Mouse (Mus musculus) lung, adult 18-20 months (tissue): Measurements from ENCODE around the gene Galr3.
"Not testable (repeated sequence)": the region's sequence is repeated elsewhere in the genome, so short reads cannot be mapped to it uniquely, and the experiment has no call there.

Source experiments
- DNase-seq, 2 experiments: peaks; one replicate each; pipeline ENCODE4 v3.0.0; 2022; ENCODE audit warnings: mixed read lengths in 2 of 2

Galr3 gene

DNA sequence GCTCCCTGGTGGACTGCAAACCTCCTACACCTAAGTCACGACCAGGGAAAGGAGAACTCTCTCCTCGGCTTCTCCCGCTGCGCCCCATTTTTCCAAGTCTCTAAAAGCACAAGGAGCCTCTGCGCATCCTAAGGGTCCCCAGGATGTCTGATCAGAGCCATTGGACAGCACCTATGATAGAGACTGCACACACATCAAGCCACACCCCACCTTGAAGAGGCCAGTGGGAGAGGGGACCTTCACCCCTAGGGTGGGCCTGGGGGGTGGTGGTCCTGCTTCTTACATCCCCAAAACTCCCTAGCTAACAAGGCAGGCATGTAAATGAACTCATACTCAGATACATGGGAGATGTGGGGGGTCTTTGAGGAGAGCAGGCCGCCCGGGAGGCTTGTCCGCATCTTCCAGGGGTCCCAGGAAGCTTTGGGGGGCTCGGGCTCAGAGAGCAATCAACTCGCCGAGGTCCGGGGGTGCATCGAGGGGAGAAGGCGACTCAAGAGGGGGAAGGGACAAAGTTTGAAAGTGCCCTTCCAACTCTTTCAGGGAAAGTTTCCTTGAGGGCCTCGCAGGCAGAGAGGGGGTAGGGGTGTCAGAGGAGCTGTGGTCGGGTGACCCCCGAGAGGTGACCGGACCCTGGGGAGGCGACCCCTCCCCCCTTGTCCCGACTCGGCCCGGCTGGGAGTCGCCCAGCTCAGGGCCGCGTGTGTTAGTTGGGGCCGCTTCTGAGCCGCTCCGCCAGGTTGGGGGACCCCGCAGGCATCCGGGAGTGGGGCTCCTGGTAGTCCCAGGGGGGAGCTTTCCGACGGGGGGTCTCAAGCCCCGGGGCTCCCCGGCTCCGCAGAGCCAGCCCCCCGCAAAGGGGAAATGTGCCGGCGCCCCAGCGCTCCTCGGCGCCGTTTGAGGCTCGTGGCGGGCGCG is 14.1 kb upstream of the Galr3 start:
- no peak for DNase-seq

DNA sequence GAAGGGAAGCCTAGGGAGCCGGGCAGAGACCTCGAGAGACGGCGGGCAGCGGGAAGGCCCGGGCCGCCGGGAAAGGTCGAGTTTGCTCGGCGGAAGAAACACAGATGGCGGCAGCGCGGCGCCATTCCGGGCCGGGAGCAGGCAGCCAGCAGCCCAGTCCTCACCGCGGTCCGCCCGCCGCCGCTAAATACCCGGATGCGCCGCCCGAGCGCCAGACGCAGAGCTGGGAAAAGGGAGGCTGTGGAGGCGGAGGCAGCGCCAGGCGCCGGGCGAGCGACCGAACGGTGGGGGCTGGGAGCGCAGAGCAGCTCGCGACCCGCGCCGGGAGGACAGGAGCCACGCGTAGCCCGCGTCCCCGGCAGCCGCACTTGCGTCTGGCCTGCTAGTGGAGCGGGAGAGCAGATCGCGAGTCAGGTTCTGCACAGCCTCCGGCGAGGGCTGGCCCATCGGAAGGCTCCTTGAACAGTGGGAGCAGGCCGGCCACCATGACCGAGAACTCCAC is 13.4 kb upstream of the Galr3 start, which contains the start of gene H1f0:
Gene H1f0, plus strand, starts transcription at position 214 of the 502 bp plus-strand sequence.
- peak; percentile 91 to 94 for DNase-seq

DNA sequence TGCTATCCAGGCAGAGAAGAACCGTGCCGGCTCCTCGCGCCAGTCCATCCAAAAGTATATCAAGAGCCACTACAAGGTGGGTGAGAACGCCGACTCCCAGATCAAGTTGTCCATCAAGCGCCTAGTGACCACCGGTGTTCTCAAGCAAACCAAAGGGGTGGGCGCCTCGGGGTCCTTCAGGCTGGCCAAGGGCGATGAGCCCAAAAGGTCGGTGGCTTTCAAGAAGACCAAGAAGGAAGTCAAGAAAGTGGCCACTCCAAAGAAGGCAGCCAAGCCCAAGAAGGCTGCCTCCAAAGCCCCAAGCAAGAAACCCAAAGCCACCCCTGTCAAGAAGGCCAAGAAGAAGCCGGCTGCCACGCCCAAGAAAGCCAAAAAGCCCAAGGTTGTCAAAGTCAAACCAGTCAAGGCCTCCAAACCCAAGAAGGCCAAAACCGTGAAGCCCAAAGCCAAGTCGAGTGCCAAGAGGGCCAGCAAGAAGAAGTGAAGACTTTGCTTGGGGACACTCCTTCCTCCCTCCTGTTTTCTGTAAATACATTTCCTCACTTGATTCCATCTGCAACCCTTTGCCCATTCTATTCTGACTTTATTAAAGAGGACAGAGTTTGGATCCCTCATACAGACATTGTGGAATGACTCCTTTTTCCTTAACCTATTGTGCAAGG is 12.7 kb upstream of the Galr3 start:
- DNase-seq, result no peak

DNA sequence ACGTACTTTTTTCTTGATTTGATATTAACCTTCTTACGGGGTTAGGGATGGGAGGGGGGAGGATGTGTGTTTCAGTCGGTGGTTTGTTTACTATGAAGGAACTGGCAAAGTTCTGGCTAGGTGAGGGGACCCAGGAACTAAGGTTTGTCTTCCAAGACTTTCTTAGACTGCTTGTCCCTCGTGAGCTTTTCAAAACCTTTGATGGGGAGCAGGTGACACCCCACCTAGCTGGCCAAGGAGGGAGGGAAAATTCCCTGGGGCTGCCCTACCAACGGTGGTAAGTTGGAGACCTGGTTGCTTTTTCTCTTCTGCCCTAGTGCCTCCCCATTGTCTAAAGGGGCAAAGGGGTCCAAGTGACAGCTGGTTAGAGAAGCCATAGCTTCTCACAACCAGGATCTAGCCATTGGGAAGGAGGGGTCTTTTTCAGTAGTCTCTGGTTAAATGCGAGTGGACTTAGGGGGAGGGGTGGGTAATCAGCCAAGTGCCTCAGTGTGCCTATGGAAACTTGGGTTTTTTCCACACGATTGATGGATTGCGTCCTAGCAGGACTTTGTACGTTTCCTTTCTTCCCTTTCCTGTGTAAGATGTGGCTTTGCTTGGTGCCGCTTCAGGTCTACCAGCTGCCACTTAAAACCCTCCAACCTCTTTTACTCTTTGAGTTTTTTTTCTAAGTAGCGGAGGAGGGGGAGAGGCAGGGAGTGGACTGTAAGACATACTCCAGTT is 12.0 kb upstream of the Galr3 start:
- no peak for DNase-seq

DNA sequence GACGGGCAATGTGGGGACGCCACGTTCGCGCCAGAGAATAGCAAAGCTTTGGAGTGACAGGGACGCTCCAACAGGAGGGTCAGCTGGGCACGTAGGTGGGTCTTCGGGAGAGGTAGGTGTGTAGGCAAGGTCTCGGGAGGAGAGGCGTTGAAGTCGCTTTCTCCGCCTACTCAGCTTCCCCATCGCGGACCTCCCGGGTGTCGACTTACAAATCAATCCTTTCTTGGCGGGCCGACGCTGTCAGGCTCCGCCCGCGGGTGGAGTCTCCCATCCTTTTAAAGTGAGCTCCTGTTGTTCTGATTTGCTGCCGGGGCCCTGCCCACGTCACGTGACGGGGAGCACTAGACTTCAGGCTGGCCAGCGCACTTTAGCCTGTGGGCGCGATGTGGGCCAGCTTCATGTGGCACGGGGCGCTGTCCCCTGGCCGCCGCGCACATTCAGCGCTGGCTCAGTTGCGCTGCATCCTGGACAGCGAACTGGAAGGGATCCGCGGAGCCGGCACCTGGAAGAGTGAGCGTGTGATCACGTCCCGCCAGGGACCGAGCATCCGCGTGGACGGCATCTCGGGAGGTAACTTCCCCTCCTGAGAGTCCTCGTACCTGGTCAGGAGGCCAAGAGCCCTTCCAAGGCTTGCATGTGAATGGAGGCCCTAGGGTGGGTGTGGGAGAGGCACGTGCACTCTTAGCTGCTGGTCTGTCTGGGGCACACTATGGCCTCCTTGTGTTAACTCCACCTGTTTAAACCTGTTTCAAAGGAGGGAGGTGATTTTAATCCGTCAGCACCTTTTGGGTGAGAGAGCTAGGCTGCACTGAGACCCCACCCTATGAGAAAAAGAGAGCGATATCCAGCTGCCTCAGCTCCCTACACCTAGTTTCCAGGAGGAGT is 10.9 kb upstream of the Galr3 start:
- DNase-seq, result peak; percentile 94 to 95

DNA sequence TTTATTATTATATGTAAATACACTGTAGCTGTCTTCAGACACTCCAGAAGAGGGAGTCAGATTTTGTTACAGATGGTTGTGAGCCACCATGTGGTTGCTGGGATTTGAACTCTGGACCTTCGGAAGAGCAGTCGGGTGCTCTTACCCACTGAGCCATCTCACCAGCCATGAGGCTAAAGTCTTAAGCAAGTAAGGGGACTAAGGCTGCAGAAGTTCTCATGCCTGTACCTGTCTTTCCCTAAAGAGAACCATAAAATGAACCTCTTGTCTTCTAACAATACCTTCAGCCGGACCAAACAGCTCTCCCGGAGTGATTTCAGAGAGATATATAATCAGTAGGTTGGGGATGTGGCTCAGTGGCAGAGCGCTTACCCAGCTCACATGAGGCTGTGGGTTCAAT is 9.8 kb upstream of the Galr3 start:
- DNase-seq, result not testable (repeated sequence)

DNA sequence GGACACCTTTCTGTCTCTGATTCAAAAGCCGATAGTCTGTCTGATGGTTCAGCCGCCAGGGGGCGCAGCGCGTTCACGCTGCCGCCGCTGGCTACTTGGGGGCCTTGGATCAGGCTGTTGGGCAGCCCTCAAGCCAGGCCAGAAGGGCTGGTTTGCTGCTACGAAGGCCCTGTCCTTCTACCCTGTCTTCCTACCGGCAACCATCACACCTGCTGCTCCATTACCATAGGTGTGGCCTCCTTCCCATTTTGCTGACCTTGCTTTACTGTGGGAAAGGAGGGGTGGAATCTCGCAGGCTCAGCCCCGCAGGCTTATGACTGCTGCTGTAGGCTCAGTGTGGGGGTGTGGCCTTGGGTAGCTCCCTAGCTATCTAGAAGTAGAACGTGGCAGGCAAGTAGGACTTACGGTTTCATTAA is 3.8 kb upstream of the Galr3 start:
- DNase-seq, result peak; percentile 57 to 70

DNA sequence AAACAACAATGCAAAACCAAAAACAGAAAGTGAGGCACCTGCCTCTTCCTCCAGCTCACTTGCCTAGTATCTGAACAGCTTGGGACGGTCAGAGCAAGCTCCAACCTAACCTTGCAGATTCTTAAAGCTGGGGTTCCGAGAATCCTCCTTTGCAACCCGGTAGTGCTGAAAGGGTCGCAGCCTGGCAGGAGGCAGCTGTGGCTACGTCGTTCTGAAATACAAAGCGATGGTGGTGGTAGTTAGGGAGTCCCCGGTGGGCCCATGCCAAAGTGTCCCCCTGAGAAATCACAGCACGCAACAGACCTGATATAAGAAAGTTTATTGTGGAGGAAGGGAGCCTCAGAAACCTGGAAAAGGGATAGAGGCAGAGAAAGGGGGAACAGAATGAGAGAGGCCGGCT is 3.4 kb upstream of the Galr3 start:
- DNase-seq, result no peak

DNA sequence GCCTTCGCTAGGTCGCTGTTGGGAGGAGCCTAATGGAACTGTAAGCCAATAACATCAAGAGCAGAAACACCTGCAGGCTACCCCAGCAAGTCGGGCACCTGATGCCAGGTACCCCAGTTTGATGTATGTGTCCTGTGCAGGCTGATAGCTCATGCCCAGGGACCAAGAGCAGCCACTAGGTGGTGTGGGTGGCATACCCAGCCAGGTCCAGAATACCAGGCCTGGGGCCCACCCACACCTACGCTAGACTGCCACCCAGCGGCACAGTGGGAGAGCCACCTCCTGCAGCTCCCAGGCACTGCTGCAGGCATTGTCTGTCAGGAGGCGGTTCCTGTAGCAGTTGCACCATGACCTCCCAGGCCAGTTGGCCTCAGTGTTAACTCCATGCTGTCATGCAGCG is 2.8 kb upstream of the Galr3 start:
- DNase-seq, result peak; percentile 87 to 90

DNA sequence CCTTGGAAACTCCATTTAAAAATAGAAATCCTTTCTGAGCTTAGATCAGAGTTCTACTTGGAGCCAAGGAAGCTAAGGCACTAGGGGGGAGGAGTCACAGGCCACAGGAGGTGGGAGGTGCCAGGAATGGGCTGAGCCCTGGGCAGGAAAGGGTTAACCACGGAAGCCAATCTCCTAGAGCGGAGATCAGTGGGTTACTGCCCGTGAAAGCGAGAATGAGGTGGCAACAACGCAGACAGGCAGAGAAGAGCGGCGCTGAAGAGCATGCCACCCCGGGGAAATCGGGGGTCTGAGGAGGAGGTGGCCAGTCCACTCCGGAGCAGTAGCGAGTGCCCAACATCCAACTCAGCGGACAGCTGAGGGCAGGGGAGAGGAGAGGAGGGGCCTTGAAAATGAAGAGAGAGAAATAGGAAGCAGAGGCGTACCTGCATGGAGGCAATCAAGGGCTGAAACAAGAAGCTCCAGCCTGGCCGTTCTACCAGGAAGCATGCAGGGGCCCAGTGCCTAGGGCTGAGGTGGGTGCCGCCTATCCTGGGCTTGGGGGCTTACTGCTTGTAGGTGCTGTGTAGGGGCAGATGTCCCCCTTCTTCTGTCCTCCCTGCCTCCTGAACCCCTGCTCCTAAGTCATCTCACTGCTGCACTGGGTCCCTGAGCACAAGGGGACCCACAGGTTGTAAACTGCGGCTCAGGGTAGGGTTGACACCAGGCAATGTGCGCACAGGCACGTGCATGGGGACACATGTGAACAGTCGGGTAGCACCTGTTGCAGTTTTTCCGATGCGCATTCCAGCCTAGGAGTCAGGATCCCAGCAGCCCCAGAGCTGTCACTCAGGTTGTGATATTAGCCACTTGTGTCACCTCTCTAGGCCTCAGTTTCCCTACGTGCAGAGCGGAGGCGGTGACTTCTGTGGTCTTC is 926 bp upstream of the Galr3 start:
- DNase-seq, result no peak

DNA sequence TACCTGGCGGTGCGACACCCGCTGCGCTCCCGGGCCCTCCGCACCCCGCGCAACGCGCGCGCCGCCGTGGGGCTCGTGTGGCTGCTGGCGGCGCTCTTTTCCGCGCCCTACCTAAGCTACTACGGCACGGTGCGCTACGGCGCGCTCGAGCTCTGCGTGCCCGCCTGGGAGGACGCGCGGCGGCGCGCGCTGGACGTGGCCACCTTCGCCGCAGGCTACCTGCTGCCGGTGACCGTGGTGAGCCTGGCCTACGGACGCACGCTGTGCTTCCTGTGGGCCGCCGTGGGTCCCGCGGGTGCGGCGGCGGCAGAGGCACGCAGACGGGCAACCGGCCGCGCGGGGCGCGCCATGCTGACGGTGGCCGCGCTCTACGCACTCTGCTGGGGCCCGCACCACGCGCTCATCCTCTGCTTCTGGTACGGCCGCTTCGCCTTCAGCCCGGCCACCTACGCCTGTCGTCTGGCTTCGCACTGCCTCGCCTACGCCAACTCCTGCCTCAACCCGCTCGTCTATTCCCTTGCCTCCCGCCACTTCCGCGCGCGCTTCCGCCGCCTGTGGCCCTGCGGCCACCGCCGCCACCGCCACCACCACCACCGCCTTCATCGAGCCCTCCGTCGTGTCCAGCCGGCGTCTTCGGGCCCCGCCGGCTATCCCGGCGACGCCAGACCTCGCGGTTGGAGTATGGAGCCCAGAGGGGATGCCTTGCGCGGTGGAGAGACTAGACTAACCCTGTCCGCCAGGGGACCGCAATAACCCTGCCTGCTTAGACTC is 1.2 kb downstream of the Galr3 start:
- DNase-seq, result no peak

DNA sequence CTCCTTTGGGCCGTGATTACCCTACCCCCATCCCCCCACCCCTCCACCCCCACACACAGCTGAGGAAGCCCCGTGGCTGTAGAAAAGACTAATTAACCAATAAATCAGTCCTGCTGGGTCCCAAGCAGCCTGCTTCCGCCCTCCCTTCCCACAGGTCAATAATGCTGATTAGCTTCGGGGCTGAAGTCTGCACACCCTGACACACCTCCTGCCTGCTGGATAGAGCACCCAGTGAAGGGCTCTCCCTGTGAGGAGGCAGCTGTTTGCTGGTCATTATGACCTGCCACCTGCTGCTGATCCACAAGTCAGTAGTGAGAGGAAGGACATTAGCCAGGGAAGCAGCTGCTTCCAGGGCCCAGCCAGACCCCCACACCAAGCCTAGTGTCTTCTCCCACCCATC is 3.2 kb downstream of the Galr3 start:
- DNase-seq, result no peak

DNA sequence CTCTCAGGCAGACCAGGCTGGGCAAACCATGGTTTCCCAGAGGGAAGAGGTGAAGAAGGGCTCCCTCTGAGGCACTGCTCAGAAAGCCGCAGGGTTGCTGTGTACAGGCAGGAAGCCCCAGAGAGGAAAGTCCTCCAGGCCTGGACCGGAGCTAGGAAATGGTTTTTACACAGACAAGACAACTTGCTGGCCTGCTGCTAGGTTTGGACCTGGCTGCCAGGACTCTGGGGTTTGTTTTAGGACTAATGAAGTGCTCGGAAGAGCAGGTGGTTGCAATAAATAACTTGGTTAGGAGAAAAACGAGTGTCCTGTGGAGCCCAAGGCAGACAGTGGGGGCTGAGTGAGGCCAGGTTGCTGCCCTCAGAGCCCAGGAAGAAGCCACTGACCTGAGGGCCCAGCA is 6.5 kb downstream of the Galr3 start:
- DNase-seq, result no peak

DNA sequence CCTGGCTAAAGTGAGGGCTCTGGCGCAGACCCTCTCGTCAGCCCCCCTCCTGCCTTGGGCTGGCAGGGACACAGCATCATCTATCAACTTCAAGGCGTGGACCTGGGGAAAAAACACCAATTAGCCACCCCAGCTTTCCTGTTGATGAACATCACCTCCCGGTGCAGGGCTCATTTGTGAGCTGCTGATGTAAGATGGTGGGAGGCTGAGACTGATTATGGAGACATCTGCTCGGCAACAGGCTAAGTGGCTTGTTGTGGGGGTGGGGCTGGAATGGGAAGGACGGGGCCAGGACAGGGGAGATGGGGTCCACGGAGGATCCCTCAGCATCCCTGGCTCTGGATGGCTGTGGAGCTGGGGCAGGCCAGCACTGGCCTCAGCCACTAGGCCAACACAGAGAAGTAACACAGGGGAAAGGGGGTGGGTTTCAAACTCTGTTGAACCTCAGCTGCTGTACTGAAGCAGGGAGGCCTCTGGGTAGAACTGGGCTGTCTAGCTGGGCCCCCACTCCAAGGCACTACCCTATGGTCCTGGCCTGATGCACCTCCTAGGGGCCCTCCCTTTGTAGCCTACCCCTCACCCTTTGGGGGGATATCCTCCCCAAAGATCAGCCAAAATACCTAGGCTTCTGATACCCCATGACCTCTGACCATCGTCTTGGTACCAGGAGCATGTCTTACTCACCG is 8.6 kb downstream of the Galr3 start:
- DNase-seq, result no peak

DNA sequence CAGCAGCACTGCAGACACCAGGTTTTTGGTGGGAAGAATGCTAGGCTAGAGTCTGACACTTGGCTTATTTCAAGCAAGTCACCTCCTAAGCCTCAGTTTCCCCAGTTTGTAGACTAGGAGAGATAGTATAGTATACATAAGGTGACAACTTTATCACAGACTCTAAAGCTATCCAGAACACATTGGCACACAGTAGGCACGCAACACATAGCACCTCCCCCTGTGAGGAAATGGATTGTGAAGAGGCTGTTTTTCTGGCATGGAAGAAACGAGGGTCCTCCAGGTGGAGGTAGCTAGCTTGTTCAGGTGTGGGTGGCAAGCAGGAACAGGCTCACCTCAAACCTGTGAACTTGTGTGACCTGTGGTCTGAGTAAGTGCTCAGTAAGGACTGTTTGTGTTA is 9.3 kb downstream of the Galr3 start:
- DNase-seq, result peak in 1 of 2 experiments; percentile 12

DNA sequence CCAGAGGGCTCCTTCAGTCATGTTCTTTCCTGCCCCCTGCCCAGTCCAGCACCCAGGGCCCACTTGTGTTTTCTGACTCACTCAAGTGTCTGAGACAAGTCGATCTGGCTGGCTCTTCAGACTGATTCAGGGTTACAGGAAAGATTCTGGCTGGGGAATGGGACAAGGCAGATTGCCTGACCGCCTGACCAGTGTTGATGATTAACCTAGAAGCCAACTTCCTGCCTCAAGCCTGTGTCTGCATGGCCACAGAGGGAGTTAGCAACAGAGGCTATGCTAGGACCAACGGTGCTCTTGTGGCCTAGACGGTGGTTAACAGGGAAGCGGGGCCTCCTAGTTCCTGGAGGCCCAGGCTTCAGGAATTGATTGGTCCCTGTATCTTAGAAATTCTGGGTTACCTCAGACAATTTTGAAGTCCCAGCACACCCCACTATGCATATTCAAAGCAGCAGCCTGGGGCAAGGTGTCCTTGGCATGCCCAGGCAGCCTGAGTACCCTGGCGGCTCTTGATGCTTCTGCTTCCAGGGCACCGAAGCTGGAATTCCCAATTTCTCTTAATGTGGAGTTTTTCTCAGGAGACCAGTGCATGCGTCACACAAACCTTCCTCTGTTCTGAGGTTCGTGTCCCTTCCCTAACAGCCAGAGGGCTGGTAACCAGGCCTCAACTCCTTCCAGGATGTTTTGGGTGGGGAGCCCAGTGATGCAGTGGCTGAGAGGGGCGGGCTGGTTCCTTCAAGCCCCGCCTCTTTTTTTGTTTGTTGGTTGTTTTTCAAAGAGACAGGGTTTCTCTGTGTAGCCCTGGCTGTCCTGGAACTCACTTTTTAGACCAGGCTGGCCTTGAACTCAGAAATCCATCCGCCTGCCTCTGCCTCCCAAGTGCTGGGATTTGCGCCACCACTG is 10.0 kb downstream of the Galr3 start:
- DNase-seq, result peak in 1 of 2 experiments; percentile 54

DNA sequence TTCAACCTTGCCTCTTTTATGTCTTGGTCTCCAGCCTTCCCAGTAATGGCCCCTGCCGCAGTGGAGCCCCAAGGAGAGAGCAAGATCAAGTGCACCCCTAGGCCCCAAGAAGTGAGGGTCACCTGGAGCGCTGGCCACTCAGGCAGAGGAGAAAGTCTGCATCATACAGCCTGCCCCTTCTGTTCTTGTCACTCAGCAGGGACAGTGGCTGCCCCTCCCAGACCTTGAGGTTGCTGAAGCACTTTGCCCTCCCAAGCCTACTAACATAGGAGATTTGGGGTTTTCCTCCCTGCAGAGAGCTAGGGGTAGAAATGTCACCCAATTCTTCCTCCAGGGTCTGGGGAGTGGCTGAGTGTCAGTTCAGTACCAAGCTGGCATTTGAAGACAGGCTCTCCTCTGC is 10.7 kb downstream of the Galr3 start:
- no peak for DNase-seq

DNA sequence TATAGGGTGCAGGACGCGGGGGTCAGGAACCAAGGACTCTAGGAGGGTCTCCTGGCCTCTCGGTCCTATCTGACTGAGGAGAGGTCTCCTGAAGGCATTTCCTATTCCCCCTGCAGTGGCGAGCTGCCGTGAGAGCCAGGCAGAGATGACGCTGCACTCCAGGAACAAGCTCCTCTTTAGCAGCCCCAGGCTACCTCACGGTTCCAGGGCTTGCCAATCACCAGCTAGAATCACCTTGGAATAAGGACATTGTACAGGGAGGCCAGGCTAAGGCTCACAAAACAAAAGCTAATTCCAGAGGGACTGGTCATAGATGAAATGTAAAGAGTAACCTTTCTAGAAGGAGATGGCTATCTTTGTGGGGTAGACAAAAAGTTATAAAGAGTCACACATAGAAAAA is 14.9 kb downstream of the Galr3 start:
- DNase-seq, result no peak

DNA sequence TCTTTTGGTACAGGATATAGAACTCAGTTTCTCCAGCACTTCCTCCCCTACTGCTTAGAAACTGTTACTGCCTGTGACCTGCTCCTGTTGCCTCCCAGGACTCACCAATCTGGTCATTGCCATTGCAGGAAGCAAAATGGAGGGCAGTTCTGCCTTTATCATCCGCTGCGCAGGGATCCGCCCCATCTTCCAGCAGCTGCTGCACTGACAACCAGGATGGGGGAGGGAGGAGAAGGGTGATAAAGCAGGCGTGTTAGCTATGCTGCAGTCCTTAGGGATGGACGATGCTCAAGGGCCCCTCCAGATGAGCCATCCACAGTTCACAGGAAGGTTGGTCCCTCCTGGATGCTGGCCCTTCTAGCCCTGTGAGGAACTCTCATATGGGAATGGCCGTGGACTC is 16.2 kb downstream of the Galr3 start:
- DNase-seq, result no peak
